Mouse (Mus musculus) kidney, embryonic 15.5 days (tissue): ENCODE data around the gene Tbc1d23. TPM values are rescaled to one million over a fixed set of nuclear protein-coding genes. Genes with fewer than 3 reads are reported as not detected.

ENCODE experiments used
- ATAC-seq: fragments of 200-750 bp; cut with Nextera tagmentation; replicated peaks from 2 replicates; pipeline ENCODE4 v1.8.0; 2017; ENCODE audit warnings: moderate TSS enrichment; ENCODE audit not compliant: low FRiP score
- H3K27ac ChIP-seq: fragments of 300-500 bp; sonication (generic); 2 replicates; pipeline ENCODE4 v1.5.1; 2015; ENCODE audit warnings: mild to moderate bottlenecking, inconsistent platforms
- H3K27me3 ChIP-seq: fragments of 300-500 bp; sonication (generic); 2 replicates; pipeline ENCODE4 v1.6.1; 2015; ENCODE audit warnings: inconsistent platforms
- H3K36me3 ChIP-seq: fragments of 300-500 bp; sonication (generic); 2 replicates; pipeline ENCODE4 v1.6.1; 2015; ENCODE audit warnings: inconsistent platforms
- H3K4me1 ChIP-seq: fragments of 300-500 bp; sonication (generic); 2 replicates; pipeline ENCODE4 v1.6.1; 2015; ENCODE audit warnings: inconsistent platforms
- H3K4me2 ChIP-seq: fragments of 300-500 bp; sonication (generic); 2 replicates; pipeline ENCODE4 v1.6.1; 2015; ENCODE audit warnings: moderate library complexity, mild to moderate bottlenecking, inconsistent platforms
- H3K4me3 ChIP-seq: fragments of 300-500 bp; sonication (generic); replicated peaks from 2 replicates; pipeline ENCODE4 v1.5.1; 2015; ENCODE audit warnings: mild to moderate bottlenecking, inconsistent platforms
- H3K9ac ChIP-seq: fragments of 300-500 bp; sonication (generic); 2 replicates; pipeline ENCODE4 v1.6.1; 2015; ENCODE audit warnings: mild to moderate bottlenecking, inconsistent platforms
- H3K9me3 ChIP-seq: fragments of 300-500 bp; sonication (generic); replicated peaks from 2 replicates; pipeline ENCODE4 v1.6.1; 2016; ENCODE audit warnings: inconsistent platforms
- WGBS: fragments of 180-500 bp; shearing (Covaris S2); methylation state at CpG from one replicate; pipeline ENCODE4 v1.1.7; 2015; ENCODE audit warnings: mixed read lengths; 5-methylcytosine and 5-hydroxymethylcytosine counted together
- polyA plus RNA-seq: library from polyadenylated mRNA; unstranded; fragments of >200 nt; fragmentation: Nextera tagmentation; extraction: Ambion mirVana; gene quantifications from 2 replicates; pipeline ENCODE4 v1.2.1, GENCODE M21; 2015

The Tbc1d23 gene
- polyA plus RNA-seq, 1 experiment from 2014 or later, result 25.6 TPM

DNA sequence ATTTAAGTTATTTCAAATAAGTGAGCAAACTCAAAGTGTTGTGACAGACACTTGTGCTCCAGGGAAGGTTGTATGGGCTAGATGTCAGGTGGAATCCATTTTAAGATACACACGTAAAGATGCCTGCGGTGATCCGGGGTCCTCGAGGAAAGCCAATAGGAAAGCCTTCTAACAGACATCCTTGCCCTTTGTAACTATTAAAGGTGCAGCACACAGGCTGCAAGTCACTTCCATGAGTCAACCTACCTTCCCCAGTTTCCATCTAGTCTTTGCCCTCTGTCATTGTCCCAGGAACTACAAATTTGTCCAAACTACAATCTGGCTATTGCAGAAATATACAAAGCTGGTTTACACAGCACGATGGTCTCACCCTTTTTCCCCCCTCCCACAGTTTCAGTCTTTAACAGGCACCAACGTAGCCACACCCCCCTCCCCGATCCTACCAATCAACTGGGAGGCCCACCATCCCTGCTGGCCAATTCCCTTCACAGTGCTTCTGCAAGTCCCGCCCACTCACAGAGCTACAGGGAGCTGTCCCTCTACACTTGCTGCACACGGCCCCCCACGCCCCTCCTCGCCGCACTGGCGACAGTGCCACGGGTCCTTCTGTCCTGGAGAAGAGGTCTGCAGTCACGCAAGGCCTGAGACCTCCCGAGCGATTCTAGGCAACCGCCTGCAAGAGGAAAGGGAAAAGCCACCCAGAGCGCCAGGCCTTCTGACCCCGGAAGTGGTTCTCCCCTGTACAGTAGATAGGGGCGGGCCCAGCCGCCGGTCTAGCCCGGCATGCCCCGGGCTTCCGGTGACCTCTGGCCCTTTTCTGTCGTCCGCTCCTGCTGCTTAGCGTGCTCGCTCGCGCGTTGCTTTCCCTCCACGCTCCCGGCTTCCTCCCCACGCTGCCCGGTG, 110.1 kb downstream of the Tbc1d23 start, which contains the start of gene Tomm70a:
Gene Tomm70a, plus strand, starts transcription at position 791 of the 903 bp plus-strand sequence.
- Histone ChIP-seq H3K27ac (peak within 1 kb of the TSS; percentile 94), H3K9ac (peak within 1 kb of the TSS; percentile 98), H3K9me3 (no peaks in the 10 kb centered on the region), H3K4me2 (peak within 1 kb of the TSS; percentile 72), H3K27me3 (peaks cover 2% of the 10 kb centered on the region; the same call in 1 of the 2 replicates), H3K36me3 (no peaks in the 10 kb centered on the region), H3K4me1 (peaks cover 15% of the 10 kb centered on the region), H3K4me3 (peak within 1 kb of the TSS; percentile 100)
- WGBS, result 1% methylated on average over 37 of the region's 37 CpGs
- ATAC-seq, result peak; percentile 99

Other genes starting within 250 kb of the Tbc1d23 start
- gene Tmem45a2, start 160.1 kb downstream of the Tbc1d23 start, polyA plus RNA-seq, result 0.17 TPM in 1 of 2 replicates, not detected in the other
- 43.6 and 45.7 TPM in 2 replicates for gene Tomm70a, start 109.8 kb downstream of the Tbc1d23 start, polyA plus RNA-seq
- gene Nit2, start 64.2 kb downstream of the Tbc1d23 start, polyA plus RNA-seq, result 100 and 104 TPM in 2 replicates
- 0.06 and 0.10 TPM in 2 replicates for gene Tmem30c, start 61.4 kb upstream of the Tbc1d23 start, polyA plus RNA-seq
- gene Filip1l, start 121.6 kb upstream of the Tbc1d23 start, polyA plus RNA-seq, result 24.2 and 24.8 TPM in 2 replicates